Mouse (Mus musculus): Measurements from ENCODE around the gene Fbxo47.

GRCm38 (mm10) chr11:97816916-97817315 lies 67.0 kb downstream of the Fbxo47 start:
- TF ChIP-seq POLR2A (IDR thresholded peaks at IDR 0.05; ENCODE audit: control insufficient read depth in 1 of 2, insufficient read depth in 1 of 2, low read depth in 1 of 2, low read length in 2 of 2, poor library complexity in 1 of 2) (no peak), HCFC1 (IDR thresholded peaks at IDR 0.05; ENCODE audit: low read depth, low read length) (no peak), CHD1 (IDR thresholded peaks at IDR 0.05; ENCODE audit: low read depth, low read length) (no peak), UBTF (IDR thresholded peaks at IDR 0.05; ENCODE audit: borderline replicate concordance, insufficient read depth, low read depth, low read length) (no peak), USF2 (IDR thresholded peaks at IDR 0.05; ENCODE audit: borderline replicate concordance in 1 of 2, insufficient read depth in 1 of 2, low read depth in 1 of 2, low read length in 2 of 2) (no peak), CTCF (IDR thresholded peaks at IDR 0.05 in 2 of 3, conservative IDR thresholded peaks at IDR 0.05 in 1 of 3; ENCODE audit: control insufficient read depth in 1 of 3, insufficient read depth in 1 of 3, low read depth in 2 of 3, low read length in 3 of 3, poor library complexity in 1 of 3, severe bottlenecking in 1 of 3) (no peak), CHD2 (IDR thresholded peaks at IDR 0.05; ENCODE audit: low read length) (no peak), TCF12 (IDR thresholded peaks at IDR 0.05; ENCODE audit: low read depth, low read length) (no peak), E2F4 (IDR thresholded peaks at IDR 0.05; ENCODE audit: borderline replicate concordance, low read depth, low read length) (no peak), JUND (IDR thresholded peaks at IDR 0.05; ENCODE audit: low read depth, low read length) (no peak)

All from MEL (cell line).